Comparison of ENCODE assay signal across 12 mouse cellular contexts in the genomic region with DNA sequence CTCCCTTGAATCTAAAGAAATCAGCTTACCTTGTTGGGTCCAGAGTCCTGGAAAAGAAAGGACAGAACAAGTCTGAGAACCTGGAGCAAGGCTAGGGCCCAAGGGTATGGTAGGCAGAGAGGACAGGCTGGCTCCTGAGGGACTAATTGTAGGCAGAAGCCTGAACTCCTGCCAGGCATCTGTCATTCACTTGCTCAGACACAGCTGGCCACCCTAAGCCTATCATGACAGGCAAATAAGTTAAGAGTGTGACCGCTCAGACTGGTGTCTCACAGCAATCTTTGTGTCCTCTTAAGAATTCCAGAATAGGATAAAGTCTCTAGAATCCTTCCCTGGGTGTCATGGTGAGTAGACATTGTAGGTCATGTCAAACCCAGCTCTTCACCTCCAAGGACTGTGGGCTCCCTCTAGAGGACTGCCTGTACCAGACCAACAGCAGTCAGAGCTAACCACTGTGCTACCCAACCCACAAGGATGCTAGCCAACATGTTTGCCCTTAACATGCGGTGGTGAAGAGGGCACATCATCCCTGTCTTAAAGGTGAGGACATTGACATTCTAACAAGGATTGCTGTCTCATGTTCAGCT. TPM values are rescaled to one million over a fixed set of nuclear protein-coding genes. Genes with fewer than 3 reads are reported as not detected.
DNase-seq lines count a peak whose midpoint lies in the region; ATAC-seq lines count a peak whose summit lies in the region.
"Had no signal": no experiment of that assay in that cellular context is flagged by ENCODE, and none has a peak within 500 bp of the region (broad histone marks: within the 10 kb centered on the region; RNA-seq: fewer than 3 reads in every experiment).

No protein-coding gene starts in this region.

- H3K36me3 ChIP-seq in hindbrain, embryonic 16.5 days (ENCODE audit: control insufficient read depth, insufficient read depth, low read length): peaks cover 73% of the 10 kb centered on the region
- peaks cover 99% of the 10 kb centered on the region for H3K36me3 ChIP-seq in hindbrain, embryonic 13.5 days
- H3K36me3 ChIP-seq: stomach, embryonic 15.5 days had no signal

- no peak overlapping the region for H3K4me2 ChIP-seq in hindbrain, embryonic 16.5 days (ENCODE audit: low read length)
- no peak overlapping the region for H3K4me2 ChIP-seq in hindbrain, embryonic 13.5 days
- H3K4me2 ChIP-seq: stomach, embryonic 15.5 days had no signal

- peaks cover 2% of the 10 kb centered on the region for H3K4me1 ChIP-seq in hindbrain, embryonic 16.5 days (ENCODE audit: control insufficient read depth, insufficient read depth, low read depth, low read length)
- H3K4me1 ChIP-seq in hindbrain, embryonic 13.5 days (replicated peaks): 0 out of 2 replicates have a peak, but pooled peaks cover 7% of the 10 kb centered on the region
- H3K4me1 ChIP-seq: stomach, embryonic 15.5 days had no signal

- DNase-seq in thymus, postnatal 4 days: peak; percentile 15
- DNase-seq in thymus, postnatal 0 days (ENCODE audit: low spot score): no peak
- DNase-seq in heart, postnatal 10 days: peak; percentile 48 to 53
- no peak for DNase-seq in yolk sac, embryonic 10.5 days (ENCODE audit: low spot score)
- no peak for DNase-seq in spleen, postnatal 4 days (ENCODE audit: low spot score in 2 of 2)
- DNase-seq in right cerebral cortex, adult 2 months (ENCODE audit: low spot score in 2 of 2): no peak
- DNase-seq: cerebellum, adult 9-11 months had no signal

- ATAC-seq in hindbrain, embryonic 16.5 days: no peak
- no peak for ATAC-seq in hindbrain, embryonic 13.5 days (ENCODE audit: low FRiP score)
- ATAC-seq: inflammation-experienced regulatory T-cells, adult 6 months; Patski had no signal

- H3K27ac ChIP-seq in hindbrain, embryonic 16.5 days (ENCODE audit: low read depth, low read length): peak overlapping the region; percentile 30; the same call in 1 of the 2 replicates
- H3K27ac ChIP-seq in hindbrain, embryonic 13.5 days: no peak overlapping the region
- H3K27ac ChIP-seq: stomach, embryonic 15.5 days had no signal

- no peaks in the 10 kb centered on the region for H3K27me3 ChIP-seq in hindbrain, embryonic 16.5 days (replicated peaks; ENCODE audit: control insufficient read depth, insufficient read depth, low read length)
- H3K27me3 ChIP-seq in hindbrain, embryonic 13.5 days: no peaks in the 10 kb centered on the region
- H3K27me3 ChIP-seq: stomach, embryonic 15.5 days had no signal

- 66% methylated on average over 2 of the region's 2 CpGs for WGBS in hindbrain, embryonic 16.5 days
- WGBS in hindbrain, embryonic 13.5 days: 87% methylated on average over 2 of the region's 2 CpGs

- H3K9me3 ChIP-seq in hindbrain, embryonic 16.5 days (ENCODE audit: control insufficient read depth, low read length): no peaks in the 10 kb centered on the region
- H3K9me3 ChIP-seq in hindbrain, embryonic 13.5 days: no peaks in the 10 kb centered on the region
- H3K9me3 ChIP-seq: stomach, embryonic 15.5 days had no signal

- H3K4me3 ChIP-seq in hindbrain, embryonic 16.5 days (ENCODE audit: low read length): no peak overlapping the region
- no peak overlapping the region for H3K4me3 ChIP-seq in hindbrain, embryonic 13.5 days
- H3K4me3 ChIP-seq: stomach, embryonic 15.5 days had no signal

- H3K9ac ChIP-seq in hindbrain, embryonic 16.5 days (ENCODE audit: low read depth, low read length): no peak overlapping the region
- H3K9ac ChIP-seq in hindbrain, embryonic 13.5 days: no peak overlapping the region
- H3K9ac ChIP-seq: stomach, embryonic 15.5 days had no signal

- intact Hi-C loops in heart, postnatal 10 days (cut with DNase I): loop anchor here (5.0 kb wide), 1 partner anchor 115 kb away; no protein-coding TSS in a partner anchor

RNA-seq across cellular contexts. Expression of a gene that starts 29.4 kb away (rescaled TPM):
- polyA plus RNA-seq in hindbrain, embryonic 16.5 days (2015; fragmentation: Nextera tagmentation; extraction: Ambion mirVana): 497 and 573 TPM in 2 replicates
- 340 and 349 TPM in 2 replicates for polyA plus RNA-seq in hindbrain, embryonic 13.5 days (2015; fragmentation: Nextera tagmentation; extraction: Ambion mirVana)
- polyA plus RNA-seq in thymus, postnatal 0 days (2015; fragmentation: Nextera tagmentation; extraction: Ambion mirVana): 0.20 and 0.22 TPM in 2 replicates
- 1 to 10 TPM; 3.1 to 3.4 TPM for total RNA-seq in heart, postnatal 10 days (2021)
- polyA plus RNA-seq: inflammation-experienced regulatory T-cells, adult 6 months; Patski had no signal

Comparison
In these comparisons a context has a peak if more than half of its experiments do, and no peak if none do; other contexts are left out.
1. DNase-seq: peak in thymus, postnatal 4 days (single experiment) and heart, postnatal 10 days (2 of 2); none in thymus, postnatal 0 days (single experiment), yolk sac, embryonic 10.5 days (single experiment), spleen, postnatal 4 days (0 of 2) and right cerebral cortex, adult 2 months (0 of 2).
2. RNA of a gene that starts 29.4 kb away (polyA plus RNA-seq): 497 to 573 TPM in hindbrain, embryonic 16.5 days and 340 to 349 TPM in hindbrain, embryonic 13.5 days; 0.20 to 0.22 TPM in thymus, postnatal 0 days; every median in the first group is over 100 times any median in the second.